Mouse (Mus musculus) B cell, adult (primary cell): ENCODE results near the gene Bbs5. TPM values are rescaled to one million over a fixed set of nuclear protein-coding genes. Genes with fewer than 3 reads are reported as not detected.

Experiments
- total RNA-seq: library from RNA; stranded (reverse); gene quantifications from 4 replicates; pipeline ENCODE4 v1.2.4, GENCODE M21; 2023; ENCODE audit not compliant: inconsistent age

Gene Bbs5
- 1.1 to 2.3 TPM (median 1.5 TPM) in 4 replicates for total RNA-seq

DNA sequence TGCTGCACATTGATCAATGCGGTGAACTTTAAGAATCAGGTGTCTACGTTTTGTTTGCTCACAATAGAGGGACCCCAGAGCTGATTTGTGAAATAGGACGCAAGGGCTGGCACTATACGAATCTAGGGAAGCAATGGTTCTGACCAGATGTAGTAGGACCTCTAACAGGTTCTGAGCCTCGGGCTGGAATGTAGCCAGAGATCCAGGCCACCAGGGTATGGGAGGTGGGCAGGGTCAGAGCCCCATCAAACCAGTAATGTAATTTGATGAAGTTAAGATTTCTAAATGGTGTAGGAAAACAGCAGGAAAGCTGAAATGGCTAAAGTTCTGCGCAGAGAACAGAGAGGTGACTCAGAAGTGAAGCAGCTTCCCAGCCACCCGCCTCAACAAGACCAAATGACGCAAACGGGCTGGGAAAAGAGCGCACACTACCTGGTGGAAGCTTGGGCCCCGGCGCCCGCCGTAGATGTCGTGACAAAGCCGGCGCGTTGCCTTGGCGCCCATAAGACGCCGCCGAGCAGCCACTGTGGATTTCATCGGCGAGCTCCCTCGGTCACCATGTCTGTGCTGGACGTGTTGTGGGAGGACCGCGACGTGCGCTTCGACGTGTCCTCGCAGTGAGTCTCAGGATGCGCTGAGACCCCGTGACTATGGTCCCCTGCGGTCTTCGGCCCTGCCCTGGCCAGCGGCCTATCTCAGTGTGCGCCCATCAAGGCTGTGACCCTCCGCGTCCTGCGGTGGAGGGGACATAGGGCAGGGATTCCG, at the start of gene Bbs5:
Gene Bbs5 (plus strand): TSS at position 446 of the 765 bp plus-strand sequence.

DNA sequence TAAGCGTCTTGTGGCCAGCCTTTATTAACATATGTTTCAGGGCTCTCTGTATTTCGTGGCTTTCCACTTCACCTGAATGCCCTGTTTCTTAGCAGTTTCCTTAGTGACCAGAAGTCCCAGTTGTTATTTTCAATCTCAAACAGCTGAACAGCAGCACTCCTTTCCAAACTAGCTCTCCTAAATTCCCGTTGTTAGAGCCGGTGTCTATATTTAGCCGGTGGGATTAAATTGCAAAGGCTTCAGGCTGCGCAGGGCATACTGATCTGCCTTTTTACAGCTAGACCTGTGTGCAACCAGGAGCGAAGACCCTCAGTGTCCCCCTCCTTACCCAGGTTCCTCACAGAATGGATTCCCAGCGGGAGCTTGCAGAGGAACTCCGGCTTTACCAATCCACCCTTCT, 22.9 kb downstream of the Bbs5 start, which contains the start of gene Klhl41:
Gene Klhl41 (plus strand): TSS at position 268 of the 400 bp plus-strand sequence.

DNA sequence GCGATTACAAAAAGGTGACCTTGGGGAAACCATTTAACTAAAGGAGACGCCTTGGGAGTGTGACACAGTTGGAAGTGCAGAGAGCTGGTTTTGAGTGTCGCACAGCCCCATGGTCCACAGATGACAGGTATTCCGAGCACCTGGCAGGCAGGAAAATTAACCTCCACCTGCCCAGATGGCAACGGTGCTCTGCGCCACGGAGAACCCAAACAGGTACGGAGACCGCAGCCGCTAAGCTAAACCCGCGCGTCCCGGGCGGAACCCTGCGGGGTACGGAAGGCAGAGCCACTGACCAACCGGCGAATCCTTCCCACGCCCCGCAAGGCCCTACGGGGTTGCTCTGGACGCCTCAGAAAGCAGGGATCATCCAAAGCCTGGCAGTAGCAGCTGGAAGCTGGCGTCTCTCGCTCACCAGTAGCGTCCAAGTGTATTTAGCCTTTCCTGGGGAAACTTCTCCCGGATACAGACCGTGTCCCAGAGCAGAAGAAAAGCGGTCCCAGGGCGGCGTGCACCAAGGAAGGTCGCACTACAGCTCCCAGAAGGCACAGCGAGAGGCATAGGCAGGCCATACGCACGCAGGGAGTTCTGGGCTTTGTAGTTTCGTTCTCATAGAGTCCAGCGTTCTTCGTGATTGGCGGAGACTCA, 66.1 kb downstream of the Bbs5 start, which contains the start of gene Fastkd1:
Gene Fastkd1 (minus strand): TSS at position 536 of the 645 bp plus-strand sequence.

Other genes starting within 250 kb of the Bbs5 start
- gene Lrp2, start 61.1 kb upstream of the Bbs5 start, total RNA-seq, result 0.03 TPM in 2 of 4 replicates, not detected in the others
- 4.4 to 4.5 TPM in 2 of 4 replicates, not detected in the others for gene Klhl41, start 22.9 kb downstream of the Bbs5 start, total RNA-seq
- gene Fastkd1, start 66.3 kb downstream of the Bbs5 start, total RNA-seq, result 20.8 to 28.9 TPM (median 24.5 TPM) in 4 replicates
- 81.9 to 115 TPM (median 100 TPM) in 4 replicates for gene Ppig, start 75.4 kb downstream of the Bbs5 start, total RNA-seq
- 3.3 to 4.6 TPM (median 3.7 TPM) in 4 replicates for gene Ccdc173, start 142.4 kb downstream of the Bbs5 start, total RNA-seq
- gene Phospho2, start 142.5 kb downstream of the Bbs5 start, total RNA-seq, result 36.4 to 40.2 TPM (median 39.4 TPM) in 4 replicates
- gene Klhl23, start 174.8 kb downstream of the Bbs5 start, total RNA-seq, result 0.35 to 0.42 TPM (median 0.42 TPM) in 3 of 4 replicates, not detected in the other
- 154 to 199 TPM (median 185 TPM) in 4 replicates for gene Ssb, start 214.4 kb downstream of the Bbs5 start, total RNA-seq
- 13.5 to 18.1 TPM (median 17.0 TPM) in 4 replicates for gene Mettl5, start 238.4 kb downstream of the Bbs5 start, total RNA-seq